Mouse (Mus musculus): ENCODE measurements around the gene Nmnat2.

GRCm38 (mm10) chr1:153157021-153157623 is 202.3 kb downstream of the Nmnat2 start:
- TF ChIP-seq FLI1 (IDR thresholded peaks at IDR 0.05; ENCODE audit: low read length) (no peak), GATA1 (IDR thresholded peaks at IDR 0.05; ENCODE audit: borderline replicate concordance, low read length) (no peak)

Measured in megakaryocyte, embryonic 14.5 days (primary cell).